In genomic region chr6:64798804-64799203, GRCm38 (mm10) we compare ENCODE assay signal across 10 mouse cellular contexts.
DNase-seq lines count a peak whose midpoint lies in the region; ATAC-seq and TF ChIP-seq lines count a peak whose summit lies in the region.
"Had no signal": no experiment of that assay in that cellular context is flagged by ENCODE, and none has a peak within 500 bp of the region (broad histone marks: within the 10 kb centered on the region; RNA-seq: fewer than 3 reads in every experiment).

No protein-coding gene starts in this region.

- DNase-seq in kidney, postnatal 0 days (ENCODE audit: low spot score), result no peak
- DNase-seq in kidney, adult 8-10 months, result no peak
- no peak for DNase-seq in forebrain, embryonic 11.5 days (ENCODE audit: low spot score)
- no peak for DNase-seq in adrenal gland, postnatal 4 days (ENCODE audit: low spot score in 2 of 2)
- no peak for DNase-seq in spleen, postnatal 4 days (ENCODE audit: low spot score in 2 of 2)
- no peak for DNase-seq in gastrocnemius, adult 8-10 months (ENCODE audit: low spot score in 2 of 2)
- DNase-seq: cerebellum, adult 18-20 months; kidney, adult 18-20 months had no signal

- H3K27me3 ChIP-seq in kidney, postnatal 0 days (ENCODE audit: insufficient read depth, low read length), result no peaks in the 10 kb centered on the region
- H3K27me3 ChIP-seq in forebrain, embryonic 11.5 days (ENCODE audit: control insufficient read depth, insufficient read depth, low read length), result no peaks in the 10 kb centered on the region
- H3K27me3 ChIP-seq in hindbrain, embryonic 16.5 days (replicated peaks; ENCODE audit: control insufficient read depth, insufficient read depth, low read length), result no peaks in the 10 kb centered on the region
- H3K27me3 ChIP-seq in midbrain, embryonic 15.5 days (replicated peaks), result no peaks in the 10 kb centered on the region

- H3K4me1 ChIP-seq in kidney, postnatal 0 days (replicated peaks; ENCODE audit: insufficient read depth, low read length), result no peaks in the 10 kb centered on the region
- no peaks in the 10 kb centered on the region for H3K4me1 ChIP-seq in forebrain, embryonic 11.5 days (replicated peaks; ENCODE audit: control insufficient read depth, insufficient read depth, low read length)
- H3K4me1 ChIP-seq in hindbrain, embryonic 16.5 days (ENCODE audit: control insufficient read depth, insufficient read depth, low read depth, low read length), result peaks cover 4% of the 10 kb centered on the region
- peaks cover 3% of the 10 kb centered on the region; the same call in 1 of the 2 replicates for H3K4me1 ChIP-seq in midbrain, embryonic 15.5 days

- H3K27ac ChIP-seq in kidney, postnatal 0 days, result no peak overlapping the region
- H3K27ac ChIP-seq in forebrain, embryonic 11.5 days (ENCODE audit: low read depth, low read length), result no peak overlapping the region
- no peak overlapping the region for H3K27ac ChIP-seq in hindbrain, embryonic 16.5 days (ENCODE audit: low read depth, low read length)
- H3K27ac ChIP-seq in midbrain, embryonic 15.5 days, result no peak overlapping the region

- no peak for TF ChIP-seq CTCF in kidney, postnatal 0 days (IDR thresholded peaks at IDR 0.05; ENCODE audit: low read depth)

- no peak overlapping the region for H3K4me3 ChIP-seq in kidney, postnatal 0 days (replicated peaks; ENCODE audit: low read depth, low read length)
- H3K4me3 ChIP-seq in forebrain, embryonic 11.5 days (ENCODE audit: low read depth, low read length), result peak overlapping the region; percentile 40; the same call in 1 of the 2 replicates
- peak overlapping the region; percentile 54 for H3K4me3 ChIP-seq in hindbrain, embryonic 16.5 days (ENCODE audit: low read length)
- H3K4me3 ChIP-seq in midbrain, embryonic 15.5 days, result peak overlapping the region; percentile 43

- H3K36me3 ChIP-seq in kidney, postnatal 0 days (ENCODE audit: insufficient read depth, low read length), result no peaks in the 10 kb centered on the region
- no peaks in the 10 kb centered on the region for H3K36me3 ChIP-seq in forebrain, embryonic 11.5 days (ENCODE audit: control insufficient read depth, insufficient read depth, low read length)
- no peaks in the 10 kb centered on the region for H3K36me3 ChIP-seq in hindbrain, embryonic 16.5 days (ENCODE audit: control insufficient read depth, insufficient read depth, low read length)
- H3K36me3 ChIP-seq in midbrain, embryonic 15.5 days (replicated peaks), result no peaks in the 10 kb centered on the region

- H3K9ac ChIP-seq in kidney, postnatal 0 days (ENCODE audit: low read depth, low read length), result no peak overlapping the region
- no peak overlapping the region for H3K9ac ChIP-seq in forebrain, embryonic 11.5 days (ENCODE audit: low read length)
- H3K9ac ChIP-seq in hindbrain, embryonic 16.5 days (ENCODE audit: low read depth, low read length), result no peak overlapping the region; the same call in 1 of the 2 replicates
- peak overlapping the region; percentile 23; the same call in 1 of the 2 replicates for H3K9ac ChIP-seq in midbrain, embryonic 15.5 days

- ATAC-seq in kidney, postnatal 0 days (replicated peaks; ENCODE audit: low FRiP score, low read depth), result no peak
- ATAC-seq in forebrain, embryonic 11.5 days (replicated peaks; ENCODE audit: low FRiP score), result no peak
- ATAC-seq in hindbrain, embryonic 16.5 days, result peak; percentile 26; the same call in 1 of the 2 replicates
- 0 out of 2 replicates have a peak, but pooled peaks have one; percentile 15 for ATAC-seq in midbrain, embryonic 15.5 days (replicated peaks)

- H3K4me2 ChIP-seq in kidney, postnatal 0 days (ENCODE audit: low read length), result peak overlapping the region; percentile 57
- H3K4me2 ChIP-seq in forebrain, embryonic 11.5 days (ENCODE audit: low read depth, low read length, severe bottlenecking), result peak overlapping the region; percentile 84
- peak overlapping the region; percentile 95 for H3K4me2 ChIP-seq in hindbrain, embryonic 16.5 days (ENCODE audit: low read length)
- H3K4me2 ChIP-seq in midbrain, embryonic 15.5 days, result peak overlapping the region; percentile 70

- 71% methylated on average over 5 of the region's 5 CpGs for WGBS in kidney, postnatal 0 days
- 62% methylated on average over 5 of the region's 5 CpGs for WGBS in forebrain, embryonic 11.5 days
- 62% methylated on average over 5 of the region's 5 CpGs for WGBS in hindbrain, embryonic 16.5 days
- 57% methylated on average over 5 of the region's 5 CpGs for WGBS in midbrain, embryonic 15.5 days

- H3K9me3 ChIP-seq in kidney, postnatal 0 days (replicated peaks; ENCODE audit: low read length), result no peaks in the 10 kb centered on the region
- H3K9me3 ChIP-seq in forebrain, embryonic 11.5 days (ENCODE audit: control insufficient read depth, low read length), result no peaks in the 10 kb centered on the region
- H3K9me3 ChIP-seq in hindbrain, embryonic 16.5 days (ENCODE audit: control insufficient read depth, low read length), result no peaks in the 10 kb centered on the region
- H3K9me3 ChIP-seq in midbrain, embryonic 15.5 days, result no peaks in the 10 kb centered on the region

Comparison
In these comparisons a context has a peak if more than half of its experiments do, and no peak if none do; other contexts are left out.
1. ATAC-seq: peak in hindbrain, embryonic 16.5 days (single experiment) and midbrain, embryonic 15.5 days (single experiment); none in kidney, postnatal 0 days (single experiment) and forebrain, embryonic 11.5 days (single experiment).
2. Peak in every context shown above with its lines, with median percentiles within 50 percentile points of each other: H3K4me2 ChIP-seq.